Mouse (Mus musculus) ES-Bruce4 (cell line): ENCODE measurements at regions not wholly inside any gene's neighbourhood (a gene's known extent, or its start where the extent isn't known, plus 50 kb on each side); places are given as distances from the start of the nearest gene placed in this dataset.

Experiments used
- H3K27ac ChIP-seq: 2 replicates; pipeline ENCODE4 v1.5.1; 2012; ENCODE audit warnings: low read length, inconsistent platforms; ENCODE audit not compliant: insufficient read depth
- H3K27me3 ChIP-seq: 2 replicates; pipeline ENCODE4 v1.6.1; 2012; ENCODE audit warnings: mild to moderate bottlenecking, low read length, inconsistent platforms; ENCODE audit not compliant: control insufficient read depth, poor library complexity, insufficient read depth, severe bottlenecking
- H3K36me3 ChIP-seq: 2 replicates; pipeline ENCODE4 v1.6.1; 2012; ENCODE audit warnings: inconsistent platforms, mild to moderate bottlenecking, low read length, moderate library complexity; ENCODE audit not compliant: control insufficient read depth, poor library complexity, insufficient read depth, severe bottlenecking
- H3K4me1 ChIP-seq: one replicate; pipeline ENCODE4 v1.8.1; 2011; ENCODE audit warnings: low read length; ENCODE audit not compliant: control insufficient read depth, insufficient read depth
- H3K4me3 ChIP-seq: 2 replicates; pipeline ENCODE4 v1.5.1; 2011; ENCODE audit warnings: low read depth, mild to moderate bottlenecking, low read length
- H3K9ac ChIP-seq: 2 replicates; pipeline ENCODE4 v1.6.1; 2012; ENCODE audit warnings: low read depth, mild to moderate bottlenecking, inconsistent platforms; ENCODE audit not compliant: poor library complexity, severe bottlenecking
- H3K9me3 ChIP-seq: replicated peaks from 2 replicates; pipeline ENCODE4 v1.6.1; 2012; ENCODE audit warnings: mild to moderate bottlenecking, low read length, inconsistent platforms; ENCODE audit not compliant: control insufficient read depth, poor library complexity, insufficient read depth, severe bottlenecking
- CTCF ChIP-seq: IDR thresholded peaks from one replicate; pipeline ENCODE4 v1.8.1; 2011; ENCODE audit warnings: low read depth, low read length
- EP300 ChIP-seq: IDR thresholded peaks from 2 replicates; pipeline ENCODE4 v1.6.1; 2011; ENCODE audit warnings: low read depth, low read length; ENCODE audit not compliant: insufficient read depth
- POLR2A ChIP-seq: IDR thresholded peaks from one replicate; pipeline ENCODE4 v1.8.1; 2011; ENCODE audit warnings: low read length; ENCODE audit not compliant: insufficient read depth

DNA sequence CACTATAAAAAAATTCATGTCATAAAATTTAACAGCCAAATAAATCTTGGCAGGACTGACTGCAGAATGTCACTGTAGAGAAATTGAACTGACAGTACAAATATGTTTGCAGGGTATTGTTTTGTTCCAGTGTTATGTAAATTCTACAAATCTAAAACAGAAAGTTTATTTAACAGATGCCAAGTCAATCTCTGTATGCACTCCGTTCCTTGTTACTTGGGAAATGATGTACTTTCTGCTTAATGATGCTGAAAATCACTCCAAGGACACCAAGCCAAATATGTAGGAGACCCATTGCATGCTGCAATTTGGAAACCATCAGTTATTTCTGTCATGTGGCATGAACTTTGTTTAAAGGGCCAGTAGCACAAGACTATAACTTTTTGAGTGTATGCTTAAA lies 182.3 kb upstream of the Neil3 start:
- no peaks in the 10 kb centered on the region; the same call in 1 of the 2 replicates for H3K27me3 ChIP-seq
- no peak overlapping the region for H3K27ac ChIP-seq
- H3K9me3 ChIP-seq: no peaks in the 10 kb centered on the region
- no peaks in the 10 kb centered on the region for H3K36me3 ChIP-seq
- TF ChIP-seq EP300 (no peak), POLR2A (no peak), CTCF (no peak)
- no peak overlapping the region for H3K9ac ChIP-seq
- H3K4me3 ChIP-seq: no peak overlapping the region
- H3K4me1 ChIP-seq: no peaks in the 10 kb centered on the region

DNA sequence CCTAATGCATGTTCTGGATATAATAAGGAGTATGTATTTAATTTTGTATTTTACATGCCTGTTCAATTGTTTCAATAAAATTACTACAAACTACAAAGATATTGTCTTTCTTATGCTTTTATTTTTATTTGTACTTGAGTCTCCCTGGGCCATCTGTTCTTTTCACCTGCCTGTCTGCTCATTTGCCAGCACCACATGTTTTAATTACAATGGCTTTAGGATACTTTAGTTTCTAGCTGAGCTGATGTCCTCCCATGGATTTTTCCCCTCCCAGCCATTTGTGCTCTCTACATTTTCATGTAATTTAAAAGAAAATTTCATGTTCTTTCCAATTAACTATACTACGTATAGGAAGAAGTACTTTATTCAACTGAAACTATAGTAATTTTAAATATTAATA lies 188.5 kb upstream of the Neil3 start:
- H3K4me1 ChIP-seq: no peaks in the 10 kb centered on the region
- H3K9ac ChIP-seq: no peak overlapping the region
- no peaks in the 10 kb centered on the region for H3K27me3 ChIP-seq
- TF ChIP-seq CTCF: no peak
- no peak for TF ChIP-seq EP300
- no peak for TF ChIP-seq POLR2A
- H3K9me3 ChIP-seq: no peaks in the 10 kb centered on the region
- no peak overlapping the region for H3K27ac ChIP-seq
- H3K4me3 ChIP-seq: no peak overlapping the region
- no peaks in the 10 kb centered on the region for H3K36me3 ChIP-seq

DNA sequence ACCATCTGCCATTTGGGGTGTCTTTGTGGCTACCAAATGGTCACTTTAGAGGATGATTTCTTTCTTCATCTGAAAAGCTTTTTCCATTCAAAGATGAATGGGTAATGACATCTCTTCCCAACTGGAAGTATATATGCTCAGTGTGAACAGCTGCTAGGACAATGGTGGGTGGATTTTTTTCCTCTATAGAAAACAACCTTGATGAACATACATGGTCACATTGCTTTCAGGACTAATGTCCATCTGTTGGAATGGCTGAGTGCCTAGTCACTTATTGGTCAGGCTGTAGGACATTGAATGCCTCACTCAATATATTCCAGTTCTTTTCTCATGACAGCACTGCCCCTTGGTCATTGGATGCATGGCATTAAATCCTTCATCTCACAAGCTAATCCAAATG lies 209.0 kb upstream of the Neil3 start:
- Histone ChIP-seq H3K27me3 (no peaks in the 10 kb centered on the region), H3K9me3 (no peaks in the 10 kb centered on the region), H3K36me3 (no peaks in the 10 kb centered on the region), H3K9ac (no peak overlapping the region), H3K4me1 (no peaks in the 10 kb centered on the region), H3K27ac (no peak overlapping the region), H3K4me3 (no peak overlapping the region)
- TF ChIP-seq CTCF (no peak), POLR2A (no peak), EP300 (no peak)

DNA sequence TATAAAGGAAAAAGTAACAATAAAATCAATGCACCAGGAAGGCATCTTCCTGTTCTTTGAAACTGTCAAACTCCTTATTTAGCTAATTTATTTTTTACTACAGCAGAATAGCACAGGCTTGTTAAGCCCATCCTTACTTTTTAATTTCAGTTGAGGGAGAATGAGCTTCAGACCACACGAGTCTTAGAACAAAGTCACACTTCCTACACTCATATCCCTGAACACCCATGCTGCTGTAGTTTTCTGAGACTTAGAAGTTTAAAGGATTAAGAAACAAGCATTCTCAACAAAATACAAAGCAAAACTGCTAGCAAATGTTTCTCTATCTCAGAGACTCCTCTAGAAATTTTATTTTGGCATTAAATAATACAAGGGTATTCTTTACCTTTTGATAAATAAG lies 208.8 kb upstream of the Vegfc start:
- Histone ChIP-seq H3K4me1 (no peaks in the 10 kb centered on the region), H3K36me3 (no peaks in the 10 kb centered on the region), H3K27me3 (no peaks in the 10 kb centered on the region), H3K4me3 (no peak overlapping the region), H3K9ac (no peak overlapping the region), H3K27ac (no peak overlapping the region), H3K9me3 (no peaks in the 10 kb centered on the region)
- no peak for TF ChIP-seq EP300
- TF ChIP-seq CTCF: no peak
- TF ChIP-seq POLR2A: no peak

DNA sequence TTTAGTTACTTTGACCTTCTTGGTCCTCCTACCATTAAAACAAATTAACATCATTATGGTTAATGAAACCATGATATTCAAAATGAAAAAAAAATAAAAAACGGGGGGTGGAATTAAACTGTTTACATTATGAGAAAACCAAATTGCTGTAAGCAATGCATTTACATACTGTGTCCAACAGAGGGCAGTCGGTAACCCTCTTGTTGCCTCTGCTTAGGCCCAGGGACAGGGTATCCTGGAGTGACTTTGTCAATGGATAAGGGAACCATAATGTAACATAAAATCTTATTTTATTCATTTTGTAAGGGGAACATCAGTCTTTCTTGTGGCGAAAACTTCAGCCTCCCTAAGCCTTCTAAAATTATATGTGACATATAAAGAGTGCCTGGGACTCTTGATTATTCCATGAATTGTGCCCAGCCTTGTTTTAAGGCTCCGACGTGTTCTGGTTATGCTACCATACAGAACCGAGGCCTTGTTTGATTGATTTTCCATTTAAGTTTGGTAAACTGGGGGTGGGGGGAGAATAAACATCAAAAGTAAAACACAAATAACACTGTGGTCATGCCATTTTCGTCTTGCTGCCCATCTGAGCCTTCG lies 207.3 kb upstream of the Vegfc start:
- Histone ChIP-seq H3K4me3 (no peak overlapping the region), H3K27me3 (no peaks in the 10 kb centered on the region), H3K4me1 (no peaks in the 10 kb centered on the region), H3K9ac (no peak overlapping the region), H3K27ac (no peak overlapping the region), H3K36me3 (no peaks in the 10 kb centered on the region), H3K9me3 (no peaks in the 10 kb centered on the region)
- TF ChIP-seq CTCF: peak; percentile 41
- no peak for TF ChIP-seq EP300

DNA sequence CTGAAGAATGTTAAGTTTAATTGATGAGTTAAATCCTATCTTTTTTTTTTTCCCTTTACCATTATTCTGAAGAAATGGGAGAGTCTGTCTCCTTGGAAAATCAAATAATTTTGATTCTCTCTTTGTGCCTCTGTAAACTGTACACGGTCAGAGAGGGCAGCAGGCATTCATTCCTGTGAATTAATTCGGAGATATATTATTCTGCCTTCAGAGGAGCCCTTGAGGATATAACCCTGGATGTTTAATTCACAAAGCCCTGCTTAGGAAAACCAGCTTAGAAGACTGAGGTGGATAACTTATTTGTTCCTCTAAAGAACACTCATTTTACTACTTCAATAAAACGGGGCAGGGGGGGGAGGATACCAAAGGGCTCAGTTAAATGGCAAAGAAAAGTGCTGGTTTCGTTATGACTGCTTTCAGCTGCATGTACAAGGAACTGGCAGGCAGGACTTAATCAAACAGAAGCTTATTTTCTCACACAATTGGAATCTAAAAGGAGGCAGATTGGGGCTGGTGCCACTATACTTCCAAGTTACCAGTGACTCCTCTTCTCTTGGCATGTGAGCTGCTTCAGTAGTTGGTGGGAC lies 205.3 kb upstream of the Vegfc start:
- Histone ChIP-seq H3K36me3 (no peaks in the 10 kb centered on the region), H3K4me1 (no peaks in the 10 kb centered on the region), H3K9me3 (no peaks in the 10 kb centered on the region), H3K9ac (no peak overlapping the region), H3K27me3 (no peaks in the 10 kb centered on the region), H3K4me3 (no peak overlapping the region), H3K27ac (no peak overlapping the region)
- no peak for TF ChIP-seq EP300
- TF ChIP-seq POLR2A: no peak
